Mouse (Mus musculus) brain, embryonic 14.5 days (tissue): ENCODE data around the gene Bcl11a. TPM values are rescaled to one million over a fixed set of nuclear protein-coding genes. Genes with fewer than 3 reads are reported as not detected.

ENCODE experiments used
- DNase-seq: peaks from one replicate; pipeline ENCODE4 v3.0.0-alpha.2; 2011; ENCODE audit warnings: low read depth
- CTCF ChIP-seq: fragments of 200-500 bp; IDR thresholded peaks from 2 replicates; pipeline ENCODE4 v1.5.1; 2012; ENCODE audit warnings: inconsistent platforms, mild to moderate bottlenecking, moderate library complexity, borderline replicate concordance; ENCODE audit not compliant: insufficient read depth, insufficient read length; ENCODE audit errors: extremely low read depth
- POLR2A ChIP-seq: fragments of 200-500 bp; IDR thresholded peaks from 2 replicates; pipeline ENCODE4 v1.6.1; 2012; ENCODE audit warnings: mild to moderate bottlenecking, inconsistent platforms, borderline replicate concordance; ENCODE audit not compliant: poor library complexity, insufficient read depth, insufficient read length, severe bottlenecking; ENCODE audit errors: extremely low read depth
- polyA plus RNA-seq: library from polyadenylated mRNA; depleted of rRNA; stranded (reverse); fragments of >200 nt; gene quantifications from 2 replicates; pipeline ENCODE4 v1.2.3, GENCODE M21; 2012

The Bcl11a gene
- polyA plus RNA-seq, 1 experiment: 88.6 TPM

DNA sequence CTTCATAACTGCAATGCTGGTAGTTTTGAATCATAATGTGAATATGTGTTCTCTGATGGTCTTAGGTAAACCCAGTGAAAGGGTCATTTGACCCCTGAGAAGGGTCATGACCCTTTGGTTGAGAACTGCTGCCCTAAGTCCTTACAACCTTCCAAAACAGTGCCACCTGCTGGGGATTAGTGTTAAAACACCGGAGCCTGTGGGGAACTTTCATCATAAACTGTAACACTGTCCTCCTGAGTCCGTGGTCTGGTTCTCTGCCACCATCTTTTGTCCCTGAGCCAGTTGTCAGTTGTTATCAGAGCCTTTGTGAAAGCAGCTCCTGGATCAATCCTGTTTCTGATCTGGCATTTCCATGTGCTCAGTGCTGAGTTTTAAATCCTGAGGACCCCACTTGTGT lies 62.1 kb downstream of the Bcl11a start:
- TF ChIP-seq CTCF: peak; percentile 19; the same call in 1 of the 2 replicates
- no peak for TF ChIP-seq POLR2A
- no peak for DNase-seq

DNA sequence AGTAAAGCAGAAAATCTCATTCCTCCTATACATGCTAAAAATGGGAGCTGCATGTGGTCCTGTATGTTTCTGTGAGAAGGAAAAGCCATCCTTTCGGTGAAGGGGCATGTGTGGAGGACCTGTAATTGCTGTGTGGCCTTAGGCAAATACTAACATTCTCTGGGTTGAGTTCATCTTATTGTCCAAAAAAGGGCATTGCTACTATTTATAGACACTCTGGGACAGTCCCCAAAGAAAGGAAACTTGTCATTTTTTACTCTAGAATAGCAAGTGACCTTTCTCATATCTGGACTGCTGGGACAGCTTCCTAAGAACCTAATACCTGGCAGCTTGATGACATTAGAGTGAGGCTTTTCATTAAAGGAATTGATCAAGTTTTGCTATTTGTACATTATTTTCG lies 63.1 kb downstream of the Bcl11a start:
- no peak for DNase-seq
- no peak for TF ChIP-seq CTCF
- no peak for TF ChIP-seq POLR2A

DNA sequence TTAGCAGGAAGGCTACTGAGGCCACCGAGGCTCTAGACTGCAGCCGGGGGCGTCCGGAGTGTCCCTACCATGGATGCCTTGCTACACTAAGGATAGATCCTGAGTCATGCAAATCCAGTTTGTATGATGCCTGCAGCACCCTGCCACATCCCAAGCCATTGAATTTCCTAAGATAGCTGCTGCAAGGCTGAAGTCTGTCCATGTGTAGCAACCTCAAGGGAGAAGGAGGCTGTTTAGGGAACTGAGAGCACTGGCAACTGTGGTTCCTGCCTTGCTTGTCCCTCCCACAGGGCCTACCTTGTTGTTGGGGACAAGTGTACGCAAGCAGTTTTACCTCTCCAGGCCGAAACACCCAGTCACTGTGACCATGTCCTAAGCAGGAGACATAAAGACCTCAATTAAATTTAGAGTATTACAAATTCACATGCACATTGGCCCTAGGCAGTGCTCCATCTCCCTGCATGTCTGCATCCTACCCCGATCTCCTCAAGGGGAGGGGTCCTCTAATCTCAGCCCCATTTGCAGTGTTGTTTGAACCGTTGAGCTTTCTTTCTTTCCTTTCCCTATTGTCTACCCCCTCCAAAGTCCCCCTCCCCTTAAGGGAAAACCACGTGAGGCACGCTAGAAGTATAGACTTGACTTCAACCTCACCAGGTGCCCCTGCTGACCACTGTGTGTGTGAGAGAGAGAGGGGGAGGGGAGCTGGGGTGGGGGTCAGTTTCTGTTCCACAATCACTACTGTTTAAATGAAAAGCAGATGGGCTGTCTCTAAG lies 63.8 kb downstream of the Bcl11a start:
- TF ChIP-seq POLR2A (no peak), CTCF (no peak)
- DNase-seq: no peak

DNA sequence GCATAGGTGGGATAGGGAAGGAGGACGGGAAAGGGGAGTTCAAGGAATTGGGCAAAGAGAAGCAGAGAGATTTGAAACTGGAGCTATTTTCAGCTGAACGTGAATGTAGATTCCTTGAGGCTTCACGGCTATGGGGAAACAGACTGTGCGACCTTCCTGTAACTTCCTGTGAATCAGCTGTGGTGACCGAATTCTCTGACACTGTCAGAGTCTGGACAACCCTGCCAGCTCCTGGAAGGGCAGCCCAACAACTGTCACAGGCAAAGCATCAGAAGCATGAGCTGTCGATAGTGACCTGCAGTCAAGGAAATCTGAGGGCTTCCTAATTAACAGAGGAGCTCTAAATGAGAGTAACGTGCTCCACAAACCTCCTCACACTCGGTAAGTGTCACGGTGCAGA lies 64.5 kb downstream of the Bcl11a start:
- no peak for TF ChIP-seq POLR2A
- TF ChIP-seq CTCF: no peak
- DNase-seq: no peak

DNA sequence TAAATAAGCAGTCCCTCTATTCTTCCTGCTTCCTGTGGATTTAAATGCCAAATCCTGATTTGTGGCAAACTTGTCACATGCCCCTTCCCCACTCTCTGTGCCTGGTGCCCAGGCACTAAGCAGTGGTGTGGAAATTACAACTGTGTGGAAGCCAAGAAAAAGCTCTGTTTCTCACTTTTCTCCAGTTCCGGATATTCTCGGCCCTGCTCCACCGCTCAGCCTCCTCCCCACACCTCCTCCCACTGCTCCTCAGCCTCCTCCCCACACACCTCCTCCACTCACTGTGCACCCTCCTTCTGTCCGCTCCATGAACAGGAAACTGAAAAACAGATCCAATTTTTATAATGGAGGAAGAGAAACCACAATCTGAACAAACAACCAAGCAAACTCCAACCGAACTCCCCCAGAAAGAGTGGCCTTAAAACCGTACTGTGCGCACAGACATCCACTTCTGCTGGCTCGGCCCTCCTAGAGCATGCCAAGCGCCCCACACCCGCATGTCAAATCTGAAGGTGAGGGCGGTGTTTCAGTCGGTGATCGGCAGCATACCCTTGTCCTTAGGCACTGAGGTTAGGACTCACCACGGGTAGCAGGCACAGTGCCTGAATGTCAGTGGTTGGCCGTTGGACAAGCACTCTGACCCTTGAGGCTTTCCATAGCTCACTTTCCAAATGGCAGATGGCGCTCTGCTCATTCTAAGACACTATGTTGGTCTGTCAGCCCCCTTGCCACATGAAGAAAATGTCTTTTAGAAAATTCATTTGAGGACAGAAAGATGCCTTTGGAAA lies 66.5 kb downstream of the Bcl11a start:
- TF ChIP-seq POLR2A (no peak), CTCF (no peak)
- DNase-seq: peak; percentile 31

DNA sequence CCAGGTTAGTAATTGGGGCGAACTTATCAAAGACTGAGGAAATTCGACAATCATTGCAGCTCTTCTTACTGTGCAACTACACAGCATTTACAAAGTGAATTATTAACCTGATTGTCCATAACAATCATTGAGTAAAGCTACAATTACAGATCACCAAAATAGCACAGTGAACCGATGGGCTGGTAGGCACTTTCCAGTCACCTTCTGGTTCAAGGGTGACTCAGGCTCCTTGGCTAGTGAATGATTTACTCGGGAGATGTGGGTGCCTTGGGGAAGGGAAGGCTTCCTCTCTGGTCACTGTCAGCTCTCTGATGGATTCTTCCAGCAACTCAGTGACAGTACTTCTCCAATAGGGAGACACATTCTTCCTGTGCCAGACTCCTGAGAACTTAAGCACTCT lies 68.2 kb downstream of the Bcl11a start:
- no peak for DNase-seq
- TF ChIP-seq CTCF (no peak), POLR2A (no peak)

DNA sequence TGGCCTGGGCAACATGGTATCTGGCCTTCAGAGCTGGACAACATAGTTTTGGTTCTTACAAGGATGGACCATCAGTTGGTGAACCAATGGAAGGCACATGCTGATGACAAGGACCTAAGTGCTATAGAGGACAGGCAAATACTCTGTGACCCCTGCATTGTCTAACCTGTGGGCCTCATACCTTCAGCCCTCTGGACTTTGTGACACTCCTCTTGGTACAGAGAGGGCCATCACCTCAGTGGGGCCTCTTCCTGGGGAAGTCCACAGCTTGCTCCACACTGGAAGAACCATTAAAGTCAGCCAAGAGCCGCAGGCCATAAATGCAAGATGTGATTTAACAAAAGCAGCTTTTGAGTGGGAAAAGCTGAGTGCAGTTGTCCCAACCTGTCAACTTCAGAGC lies 68.6 kb downstream of the Bcl11a start:
- TF ChIP-seq CTCF (no peak), POLR2A (no peak)
- no peak for DNase-seq

DNA sequence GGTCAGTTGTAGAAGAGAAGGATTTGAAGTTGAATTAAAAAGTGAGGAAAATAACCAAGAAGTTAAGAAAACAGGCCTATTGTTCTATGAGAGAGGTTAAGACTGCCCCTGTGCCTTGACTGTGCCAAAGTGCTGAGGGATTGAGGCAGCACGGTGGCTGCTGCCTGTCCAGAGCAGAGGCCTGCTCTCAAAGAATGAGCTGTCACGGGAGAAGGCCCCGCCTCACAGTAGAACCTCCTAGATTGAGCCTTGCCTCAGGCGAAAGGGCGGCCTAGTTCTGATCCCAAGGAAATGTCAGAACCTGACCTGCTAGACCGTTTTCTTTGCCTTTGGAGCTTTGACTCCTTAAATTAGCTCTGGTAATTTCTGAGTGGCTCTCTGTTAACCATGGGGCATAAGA lies 69.8 kb downstream of the Bcl11a start:
- DNase-seq: no peak
- no peak for TF ChIP-seq POLR2A
- no peak for TF ChIP-seq CTCF

DNA sequence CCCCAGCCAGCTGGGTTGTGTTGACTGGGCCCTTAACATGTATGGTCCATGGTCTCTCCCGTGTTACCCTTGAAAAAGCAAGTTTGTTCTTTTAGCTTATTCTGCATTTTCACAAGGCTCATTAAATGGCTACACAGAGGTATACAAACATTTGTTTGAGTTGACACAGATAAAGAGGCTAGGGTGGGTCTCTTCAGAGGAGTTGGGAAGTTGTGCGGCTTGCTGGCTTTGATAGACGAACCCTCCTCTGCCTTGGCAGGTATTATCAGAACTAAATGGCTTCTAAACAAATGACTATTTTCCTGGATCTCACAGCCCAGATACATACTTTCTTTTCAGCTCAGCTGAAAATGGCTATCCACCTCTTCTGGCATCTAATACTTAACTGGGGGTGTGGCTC lies 70.7 kb downstream of the Bcl11a start:
- no peak for DNase-seq
- no peak for TF ChIP-seq CTCF
- TF ChIP-seq POLR2A: no peak

DNA sequence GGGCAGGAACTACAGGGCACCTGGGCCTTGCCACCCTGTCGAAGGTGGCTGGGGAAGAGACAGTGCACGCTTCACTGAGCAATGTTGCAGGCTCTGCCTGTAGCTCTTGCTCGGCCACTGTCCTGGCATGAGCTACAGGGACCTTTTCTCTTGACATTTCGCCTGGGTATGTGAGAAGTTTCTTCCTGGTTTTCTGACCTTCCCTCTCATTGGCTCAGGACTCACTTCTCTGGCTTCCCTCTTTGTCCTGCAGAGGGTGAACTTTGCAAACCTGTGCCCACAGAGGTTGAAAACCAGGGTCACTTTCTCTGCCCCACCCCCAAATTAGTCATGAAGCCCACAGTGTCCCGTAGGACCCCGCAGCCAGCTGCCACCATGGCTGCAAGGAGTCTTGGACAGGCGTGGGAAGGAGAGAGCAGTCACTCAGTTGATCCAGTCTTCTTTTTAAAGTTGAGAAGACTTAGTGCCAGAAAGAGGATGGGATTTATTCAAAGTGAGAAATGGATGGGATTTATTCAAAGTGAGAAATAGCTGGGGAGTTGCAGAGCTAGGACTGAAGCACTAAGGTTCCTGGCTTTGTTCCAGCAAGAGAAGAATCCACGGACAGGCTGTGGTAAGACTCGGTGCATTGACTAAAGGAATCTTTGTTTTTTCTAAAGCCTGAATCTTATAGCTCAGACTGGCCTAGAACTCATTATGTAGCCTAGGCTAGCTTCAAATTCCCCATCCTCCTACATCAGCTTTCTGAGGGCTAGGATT lies 71.8 kb downstream of the Bcl11a start:
- TF ChIP-seq CTCF (no peak), POLR2A (no peak)
- DNase-seq: no peak
